Mouse (Mus musculus) ovary, postnatal 10 days (tissue): ENCODE measurements around the gene Synj1.

Experiments
- DNase-seq: peaks from one replicate; pipeline ENCODE4 v3.0.0; 2022; ENCODE audit warnings: low spot score

Gene Synj1

DNA sequence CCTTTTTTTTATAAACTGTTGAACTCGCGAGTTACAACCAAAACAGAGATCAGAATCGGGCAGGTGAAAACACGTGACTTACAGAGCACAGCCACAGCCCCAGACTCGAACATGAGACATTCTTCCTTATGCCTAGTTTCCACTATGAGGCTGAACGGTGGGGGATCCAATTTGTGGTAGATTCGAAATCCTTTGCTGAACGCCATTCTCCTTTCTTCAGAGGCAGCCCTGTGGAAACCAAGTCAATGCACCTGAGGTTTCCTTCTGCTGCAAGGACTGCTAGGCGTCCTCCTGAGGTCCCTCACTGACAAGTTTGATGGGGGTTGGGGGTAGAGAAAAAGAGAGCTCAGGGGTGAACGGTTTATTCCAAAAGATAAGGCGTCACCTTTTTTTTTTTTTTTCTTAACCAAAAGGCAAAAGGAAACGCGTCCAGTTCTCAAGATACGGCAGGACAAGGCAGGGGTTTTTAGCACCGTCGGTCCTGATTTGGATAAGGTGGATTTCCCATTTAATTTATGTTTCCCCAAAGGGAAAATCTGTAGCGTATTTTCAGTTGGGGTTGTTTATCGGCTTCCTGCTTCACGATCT is 1.1 kb downstream of the Synj1 start:
- DNase-seq = no peak

DNA sequence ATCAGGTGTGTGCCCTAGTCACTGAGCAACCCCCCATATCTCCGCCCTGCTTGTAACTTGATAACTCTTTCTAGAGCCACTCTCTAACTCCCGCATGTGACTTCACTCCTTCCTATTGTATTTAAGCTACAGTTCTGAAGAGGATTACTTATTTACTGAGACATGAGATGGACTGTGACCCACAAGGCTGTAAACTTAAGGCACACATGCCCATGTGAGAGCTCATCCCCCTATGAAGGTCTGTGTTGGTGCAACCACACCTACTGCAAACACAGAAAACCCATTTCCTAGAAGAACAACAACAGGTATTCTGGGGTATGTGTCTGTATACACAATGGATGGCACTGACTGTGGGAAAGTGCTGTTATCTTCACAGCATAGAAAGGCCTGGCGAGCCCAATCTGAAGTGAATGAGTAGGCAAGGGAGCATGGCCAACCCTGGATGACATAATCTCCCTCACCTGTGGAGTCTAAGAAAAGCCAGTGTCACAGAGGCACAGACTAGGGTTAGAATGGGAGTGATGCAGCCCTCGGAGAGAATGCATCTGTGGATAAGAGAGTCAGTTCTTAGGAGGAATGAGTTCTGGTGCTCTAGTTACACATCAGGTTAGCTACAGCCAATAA is 6.1 kb downstream of the Synj1 start:
- no peak for DNase-seq

DNA sequence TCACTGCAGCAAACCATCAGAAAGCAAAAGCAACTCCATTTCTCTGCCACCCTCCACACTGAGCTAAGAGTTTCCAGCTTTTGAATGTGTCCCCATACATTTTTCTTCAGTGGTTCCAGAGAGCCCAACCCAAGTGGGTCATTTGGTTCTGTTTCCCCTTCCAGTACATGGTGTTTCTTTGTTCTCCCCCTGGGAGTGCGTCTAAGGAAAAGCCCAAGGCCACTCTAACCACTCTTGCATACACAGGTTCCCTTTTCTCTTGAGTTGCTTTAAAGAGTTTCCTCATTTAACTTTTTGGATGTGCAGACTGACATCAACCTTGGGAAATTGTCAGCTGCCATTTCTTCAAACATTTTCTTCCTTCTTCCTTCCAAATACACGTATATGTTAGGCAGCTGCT is 10.0 kb downstream of the Synj1 start:
- DNase-seq = no peak

DNA sequence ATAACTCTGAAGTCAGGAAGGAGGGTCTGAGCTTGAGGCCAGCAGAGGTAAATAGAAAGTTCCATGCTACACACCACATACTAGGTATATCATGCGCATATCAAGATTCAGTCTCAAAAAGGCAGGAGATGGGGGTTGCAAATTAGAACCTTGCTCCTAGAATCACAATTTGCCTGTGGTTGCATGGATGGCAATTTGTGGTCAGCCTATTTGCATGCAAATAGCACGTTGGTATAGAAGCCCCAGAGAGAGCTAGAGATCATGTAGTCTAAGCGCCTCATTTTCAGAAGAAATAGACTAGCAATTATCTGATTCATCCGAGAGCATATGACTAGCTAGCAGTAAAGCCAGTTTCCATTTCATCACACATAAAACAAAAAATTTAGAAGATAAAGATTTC is 11.3 kb downstream of the Synj1 start:
- DNase-seq = no peak

DNA sequence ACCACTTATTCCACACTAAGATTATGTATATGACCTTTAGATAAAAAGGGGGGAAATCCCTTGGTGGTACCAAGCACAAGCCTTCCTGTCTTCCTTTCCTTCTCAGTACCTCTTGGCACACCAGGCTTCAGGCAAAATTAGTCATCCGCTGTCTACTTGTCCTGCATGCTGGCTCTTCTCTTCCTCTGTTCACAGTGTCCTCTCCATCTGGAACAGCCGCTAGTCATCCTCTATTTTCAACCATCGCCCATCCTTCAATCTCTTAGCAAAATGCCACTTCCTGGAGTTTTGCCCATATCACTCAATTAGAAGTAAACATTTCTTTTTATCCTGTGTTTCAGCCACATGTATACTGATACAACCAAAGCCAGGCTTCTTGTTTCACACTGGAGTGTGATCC is 13.3 kb downstream of the Synj1 start:
- DNase-seq = no peak

DNA sequence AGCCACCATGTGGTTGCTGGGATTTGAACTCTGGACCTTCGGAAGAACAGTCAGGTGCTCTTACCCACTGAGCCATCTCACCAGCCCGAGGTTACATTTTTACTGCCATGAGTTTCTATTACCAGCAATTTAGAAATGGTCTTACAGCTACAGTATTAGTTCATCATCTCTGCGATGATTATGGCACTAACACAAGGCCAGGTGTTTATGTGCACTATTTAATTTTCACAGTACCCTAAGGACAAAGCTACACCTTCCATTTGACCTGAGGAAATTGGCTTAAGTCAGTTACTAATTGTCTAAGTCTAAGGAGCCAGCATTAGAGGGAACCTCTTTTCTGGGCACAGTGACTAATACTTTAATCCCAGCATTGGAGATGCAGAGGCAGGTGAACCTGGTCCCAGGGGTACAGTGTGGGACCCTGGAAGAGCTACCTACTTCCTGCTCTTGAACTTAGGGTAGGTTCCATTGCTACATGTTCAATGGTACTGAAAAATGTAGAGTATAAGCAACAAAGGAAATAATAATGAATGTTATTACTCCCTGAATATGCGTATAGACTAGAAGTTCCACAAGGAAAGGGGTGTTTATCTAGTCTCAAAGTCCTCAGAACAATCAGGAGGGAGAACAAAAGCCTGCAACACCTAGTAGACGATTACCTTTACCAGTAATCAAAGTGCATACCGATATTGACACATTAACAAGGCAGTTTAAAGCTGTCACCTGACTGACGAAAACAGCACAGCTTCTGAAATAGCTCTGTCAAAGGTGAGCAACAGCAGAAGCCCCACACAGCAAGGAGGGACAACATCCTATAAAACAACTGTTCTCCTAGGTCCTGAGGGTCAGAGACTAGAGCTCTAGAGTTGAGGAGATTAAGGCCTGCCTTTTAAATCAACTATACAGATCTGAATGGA is 14.5 kb downstream of the Synj1 start:
- DNase-seq = no peak

DNA sequence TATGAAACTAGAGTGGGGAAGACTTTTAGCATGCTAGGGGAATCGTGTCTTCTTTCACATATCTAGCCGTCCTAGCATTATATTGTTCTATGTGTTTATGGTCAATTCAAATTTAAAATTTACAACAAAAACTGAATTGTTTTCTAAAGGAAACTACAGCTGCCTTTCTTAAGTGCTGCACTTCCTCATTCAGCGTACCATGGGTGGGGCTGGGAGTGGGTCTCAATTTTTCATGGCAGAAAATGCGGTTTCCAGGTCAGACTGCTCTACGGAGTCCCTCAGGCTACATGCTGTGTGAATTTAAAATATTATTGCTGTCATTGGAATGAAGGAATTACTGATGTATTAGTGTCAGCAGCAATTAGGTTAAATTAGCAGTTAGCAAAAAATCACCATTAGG is 15.6 kb downstream of the Synj1 start:
- DNase-seq = no peak

DNA sequence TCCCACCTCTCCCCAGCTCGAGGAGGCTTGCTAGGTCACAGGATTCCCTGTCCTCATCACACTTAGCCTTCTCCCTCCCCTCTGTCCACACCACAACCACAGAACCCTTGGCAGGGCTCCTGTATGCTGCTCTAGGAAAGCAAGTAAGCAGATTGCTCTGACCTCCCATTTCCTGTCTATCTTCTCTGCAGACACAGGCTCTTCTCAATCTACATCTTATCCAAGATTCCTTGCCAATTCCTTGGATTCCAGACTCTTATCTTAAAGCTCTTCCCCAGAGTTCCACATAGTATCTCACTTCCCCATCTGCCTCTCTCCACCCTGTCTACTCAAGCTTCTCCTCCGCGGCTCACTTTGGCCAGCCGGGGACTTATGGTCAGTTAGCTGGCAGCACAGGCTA is 16.1 kb downstream of the Synj1 start:
- DNase-seq = no peak

DNA sequence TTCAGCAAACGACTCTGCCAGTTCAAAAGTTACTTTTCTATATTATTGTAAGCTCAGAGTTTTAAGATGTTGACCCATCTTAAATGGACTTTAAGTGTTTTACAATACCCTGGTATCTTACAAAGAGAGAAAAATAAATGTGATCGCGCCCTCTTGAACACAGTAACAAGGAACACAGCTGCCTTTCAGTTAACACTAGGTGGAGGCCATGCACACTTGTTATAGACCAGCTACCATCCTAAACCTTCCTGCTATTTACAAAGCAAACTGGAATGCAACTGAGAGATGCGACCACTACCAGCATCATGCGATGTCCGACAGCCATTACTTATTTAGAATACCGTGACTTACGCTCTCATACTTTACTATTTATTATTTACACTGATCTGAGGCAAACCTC is 21.9 kb downstream of the Synj1 start:
- no peak for DNase-seq

DNA sequence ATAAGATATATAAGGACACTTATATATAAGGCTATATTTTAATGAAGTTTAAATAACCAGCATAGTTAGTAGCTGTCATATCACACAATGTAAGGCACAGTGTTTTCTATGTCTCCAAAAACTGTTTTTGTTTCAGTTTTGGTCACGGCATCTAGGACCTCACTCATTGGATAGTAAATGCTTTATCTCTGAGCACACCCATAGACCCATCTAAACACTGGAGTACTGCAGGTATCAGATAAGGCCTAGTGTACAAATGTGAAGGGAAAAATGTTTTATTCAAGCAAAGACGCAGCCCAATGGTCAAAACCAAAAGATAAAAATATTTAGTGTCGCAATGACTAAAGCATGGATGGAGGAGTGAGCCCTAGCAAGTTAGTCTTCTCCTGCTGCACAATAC is 22.4 kb downstream of the Synj1 start:
- no peak for DNase-seq

DNA sequence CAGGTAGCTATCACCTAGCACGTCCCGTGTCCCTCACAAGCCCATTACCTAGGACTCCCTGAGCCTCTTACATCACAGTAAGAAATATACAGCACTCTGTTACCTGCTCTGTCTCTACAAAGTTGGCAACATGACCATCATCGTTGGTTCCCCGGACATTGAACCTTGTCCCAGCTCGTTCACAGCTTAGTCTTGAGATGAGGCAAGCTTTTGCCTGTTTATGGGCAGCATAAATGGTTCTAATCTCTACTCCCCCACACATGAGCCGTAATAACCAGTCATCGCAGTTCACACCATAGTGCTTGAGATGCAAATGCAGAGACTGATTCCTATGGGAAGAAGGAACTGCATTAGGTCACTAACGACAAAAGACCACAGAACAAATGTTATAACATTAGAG is 23.1 kb downstream of the Synj1 start:
- DNase-seq = no peak

DNA sequence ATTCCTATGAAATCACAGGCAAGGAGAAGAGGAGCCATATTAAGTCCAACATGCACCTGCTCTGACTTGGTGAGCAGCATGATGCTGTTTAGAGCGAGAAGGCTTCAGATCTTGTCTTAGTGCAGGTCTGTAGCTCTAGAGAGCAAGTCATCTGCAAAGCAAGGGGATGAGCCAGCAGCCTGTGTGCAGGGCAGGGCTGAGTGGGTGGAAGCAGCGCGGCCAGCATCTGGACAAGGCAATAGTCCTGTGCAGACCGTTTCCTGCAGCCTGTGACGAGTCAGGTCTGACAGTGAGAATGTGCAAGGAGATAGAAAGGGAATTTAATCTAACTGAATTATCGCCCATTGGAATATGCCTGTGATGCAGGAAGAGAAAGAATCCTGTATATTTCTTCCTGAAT is 40.1 kb downstream of the Synj1 start:
- no peak for DNase-seq

DNA sequence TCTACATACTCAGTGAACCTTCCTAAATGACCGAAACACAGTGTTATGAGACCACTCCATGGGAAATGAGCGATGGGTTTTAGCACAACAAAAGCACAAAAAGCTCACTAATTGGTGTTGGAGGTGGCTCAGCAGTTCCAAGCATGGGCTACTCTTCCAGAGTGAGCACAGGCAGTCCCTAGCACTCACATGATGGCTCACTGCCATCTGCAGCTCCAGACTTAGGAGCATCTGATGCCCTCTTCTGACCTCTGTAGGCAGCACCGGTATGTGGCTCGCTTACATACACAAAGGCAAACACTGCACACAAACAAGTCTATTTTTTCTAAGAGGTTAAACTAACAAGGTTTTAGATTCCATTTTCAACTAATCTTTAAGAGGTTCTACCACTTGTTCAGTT is 44.9 kb downstream of the Synj1 start:
- no peak for DNase-seq

DNA sequence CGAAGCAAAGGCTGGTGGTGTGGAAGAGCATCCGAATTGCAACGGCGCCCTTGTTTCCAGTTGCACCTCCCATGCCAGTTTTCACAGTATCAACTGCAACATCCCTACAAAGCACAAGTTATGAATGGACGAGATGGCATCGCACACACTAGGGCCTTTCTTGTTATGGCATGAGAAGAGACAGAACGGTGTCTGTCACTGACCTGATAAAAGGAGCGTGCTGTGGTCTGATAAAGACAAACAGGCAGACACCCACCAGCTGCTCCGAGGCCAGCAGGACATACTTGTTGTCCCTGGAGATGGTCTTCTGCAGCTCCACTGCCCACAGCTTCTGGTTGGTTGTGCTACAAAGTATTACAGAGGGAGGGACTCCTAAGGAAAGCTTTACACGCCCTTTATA is 46.8 kb downstream of the Synj1 start:
- DNase-seq = no peak

DNA sequence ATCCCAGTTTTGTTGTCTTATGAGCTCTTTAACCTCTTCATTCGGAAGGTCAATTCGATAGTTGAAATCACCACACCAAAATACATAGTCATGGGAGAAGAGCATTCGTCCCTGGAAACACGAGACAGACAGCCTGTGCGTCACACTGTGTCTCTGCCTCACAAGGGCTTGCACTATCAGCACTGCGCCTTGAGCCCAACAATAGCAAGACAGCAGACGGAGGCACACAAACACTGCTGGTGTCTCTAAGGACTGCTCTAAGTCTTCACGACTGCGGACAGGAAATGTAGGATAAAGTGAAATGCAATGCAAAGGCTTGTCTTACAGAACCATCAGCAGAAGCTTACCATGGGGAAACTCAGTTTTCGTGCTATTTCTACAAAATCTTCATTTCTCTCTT is 47.2 kb downstream of the Synj1 start:
- no peak for DNase-seq

DNA sequence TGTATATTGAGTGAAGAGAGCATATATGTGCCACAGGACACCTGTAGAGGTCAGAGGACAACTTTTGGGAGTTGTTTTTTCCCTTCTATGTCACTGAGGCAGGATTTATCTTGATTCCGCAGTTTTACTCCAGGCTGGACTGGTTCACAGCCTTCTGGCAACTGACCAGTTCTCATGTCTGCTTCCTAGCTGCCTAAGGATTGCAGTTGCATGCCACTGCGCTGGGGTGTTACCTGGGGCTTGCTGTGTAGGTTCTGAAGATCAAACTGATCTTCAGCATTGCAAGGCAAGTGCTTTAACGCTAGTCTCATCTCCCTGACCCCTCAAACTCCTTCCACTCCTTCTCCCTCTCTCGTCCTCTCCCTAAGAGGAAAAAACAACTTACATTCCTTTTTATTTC is 47.9 kb downstream of the Synj1 start:
- DNase-seq = no peak

DNA sequence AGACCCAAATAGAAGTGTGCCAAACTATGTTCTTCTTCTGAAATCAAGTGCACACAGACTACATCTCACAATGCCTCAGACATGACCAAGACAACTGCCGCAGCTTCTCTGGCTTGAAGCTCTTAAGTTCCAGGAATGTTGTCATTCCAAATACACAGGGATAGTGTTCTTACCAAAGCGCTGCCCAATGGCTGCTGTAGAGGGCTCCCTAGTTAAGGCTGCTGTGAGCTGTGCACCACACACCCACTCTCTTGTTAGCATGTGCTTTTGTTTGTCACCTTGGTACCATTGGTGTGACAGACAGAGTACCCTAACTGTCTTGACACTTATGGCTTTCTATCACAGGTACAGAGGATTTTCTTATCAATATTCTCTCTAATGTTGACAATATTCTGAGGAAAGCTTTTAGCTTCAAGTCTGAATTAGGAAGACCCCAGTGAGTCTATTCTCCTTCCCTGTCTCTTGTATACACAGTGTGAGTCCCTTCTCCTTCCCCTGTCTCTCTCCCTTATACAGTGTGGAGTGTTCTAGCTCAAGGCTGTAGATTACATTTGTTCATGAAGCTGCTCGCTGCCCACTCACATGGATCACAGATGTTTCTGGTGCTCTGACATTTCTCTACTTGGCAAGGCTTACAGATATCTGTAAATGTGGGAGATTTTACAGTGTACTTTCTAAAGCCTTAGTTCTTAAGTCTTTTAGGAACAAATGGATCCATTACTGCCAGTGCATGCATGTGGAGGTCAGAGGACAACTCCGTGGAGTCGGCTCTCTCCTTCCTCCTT is 52.6 kb downstream of the Synj1 start:
- no peak for DNase-seq

DNA sequence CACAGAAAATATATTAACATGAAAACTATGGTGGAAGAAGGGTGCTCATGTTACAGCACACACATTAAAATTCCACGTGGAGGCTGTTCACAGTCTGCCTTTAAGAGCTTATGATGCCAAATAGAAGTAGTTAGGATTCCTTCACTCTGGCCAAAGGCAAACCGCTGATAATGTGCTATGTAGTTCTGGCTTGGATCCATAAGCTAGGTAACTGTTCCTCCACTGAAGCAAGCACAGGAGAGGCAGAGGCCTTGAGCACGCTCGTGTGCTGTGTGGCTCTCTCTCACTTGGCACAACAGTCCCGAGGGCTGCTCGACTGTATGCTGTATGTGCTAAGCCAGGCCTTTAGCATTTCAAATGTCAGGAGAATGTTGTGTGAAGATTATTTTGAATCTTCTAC is 55.6 kb downstream of the Synj1 start:
- no peak for DNase-seq

DNA sequence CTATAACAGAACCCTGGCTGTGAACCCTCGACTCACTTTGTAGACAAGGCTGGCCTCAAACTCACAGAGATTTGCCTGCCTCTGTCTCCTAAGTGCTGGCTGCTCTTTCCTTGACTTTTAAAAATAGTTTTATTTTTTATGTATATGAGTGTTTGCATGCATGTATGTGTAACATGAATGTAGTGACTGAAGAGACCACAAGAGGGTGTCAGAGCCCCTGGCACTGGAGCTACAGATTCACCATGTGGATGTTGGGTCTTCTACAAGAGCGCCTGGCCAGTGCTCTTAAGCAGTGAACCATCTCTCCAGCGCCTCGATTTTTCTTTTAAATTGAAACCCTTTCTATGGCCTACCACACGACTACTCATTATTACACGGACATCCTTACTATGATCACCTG is 57.3 kb downstream of the Synj1 start:
- no peak for DNase-seq

DNA sequence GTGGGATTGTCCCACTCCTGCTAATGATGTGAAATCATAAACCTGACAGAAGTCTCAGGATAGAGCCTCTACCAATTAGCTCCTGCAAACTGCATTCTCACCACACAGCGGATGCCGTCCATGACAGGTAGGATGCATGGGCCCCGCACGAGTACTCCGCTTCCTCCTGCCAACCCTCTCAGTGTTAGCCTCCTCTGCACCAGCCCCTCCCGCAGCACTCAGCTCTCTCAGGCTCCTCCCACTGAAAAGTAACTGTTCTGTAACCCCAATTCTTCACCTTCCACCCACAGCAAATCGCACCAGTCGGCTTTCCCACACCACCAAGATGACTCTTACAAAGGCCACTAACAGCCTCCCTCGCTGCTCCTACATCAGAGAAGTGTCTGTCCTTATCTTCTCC is 58.0 kb downstream of the Synj1 start:
- DNase-seq = no peak

DNA sequence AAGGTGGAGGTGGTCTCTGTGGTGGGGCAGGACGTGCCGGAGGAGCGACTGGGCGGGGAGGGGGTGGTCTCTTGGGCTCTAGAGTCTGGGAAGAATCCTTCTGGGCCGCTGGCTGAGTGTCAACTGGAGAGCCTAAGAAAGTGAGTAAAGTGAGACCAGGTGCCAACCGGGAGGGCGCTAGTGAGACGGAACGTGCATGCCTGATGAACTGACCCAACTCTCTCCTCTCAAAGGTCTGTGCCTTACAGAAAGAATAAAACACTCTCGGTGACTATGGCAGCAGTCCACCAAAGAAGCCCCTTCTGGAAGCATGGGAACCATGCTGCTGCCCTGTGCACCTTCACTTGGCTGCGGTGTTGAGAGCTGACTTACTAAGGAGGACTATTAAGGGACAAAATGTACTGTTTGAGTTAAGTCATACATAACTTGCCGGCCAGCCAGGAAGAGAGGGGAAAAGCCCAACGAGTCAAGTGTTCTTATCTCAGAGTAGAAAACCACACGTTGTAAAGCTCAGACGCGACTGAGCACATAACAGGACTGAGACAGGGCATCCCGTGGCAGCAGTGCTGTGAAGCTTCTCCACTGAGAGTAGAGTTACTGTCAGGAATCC is 60.6 kb downstream of the Synj1 start:
- DNase-seq = no peak

DNA sequence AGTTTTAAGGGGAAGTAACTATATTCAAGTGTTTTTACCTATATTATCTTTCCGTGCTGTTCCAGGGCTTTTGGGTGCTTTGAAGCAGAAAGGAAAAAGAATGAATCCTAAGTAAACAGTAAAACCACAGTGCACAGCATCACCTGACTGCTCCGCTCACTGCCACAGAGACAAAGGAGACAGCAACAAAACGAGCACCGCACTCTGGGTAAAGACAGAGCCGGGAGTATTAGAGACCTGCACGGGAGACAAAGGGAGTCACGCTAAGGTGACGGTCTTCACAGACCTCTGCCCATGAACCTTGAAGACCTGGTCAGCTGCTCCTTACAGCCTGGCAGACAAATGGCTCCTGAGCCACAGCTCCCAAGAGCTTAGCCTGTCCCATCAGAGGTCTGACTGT is 64.1 kb downstream of the Synj1 start:
- no peak for DNase-seq
